Mouse (Mus musculus): ENCODE data around the gene Eps15l1.

The Eps15l1 gene

GRCm38 (mm10) chr8:72319921-72320802, 101.1 kb downstream of the Eps15l1 start:
- DNase-seq (ENCODE audit: low spot score in 2 of 2), result no peak

GRCm38 (mm10) chr8:72319397-72319796, 101.9 kb downstream of the Eps15l1 start:
- DNase-seq (ENCODE audit: low spot score in 2 of 2), result peak in 1 of 2 experiments; percentile 33

GRCm38 (mm10) chr8:72318801-72319322, 102.4 kb downstream of the Eps15l1 start, which contains the start of gene Klf2:
Gene Klf2 (plus strand): TSS chr8:72319033.
- DNase-seq (ENCODE audit: low spot score in 2 of 2), result peak; percentile 96 to 97

GRCm38 (mm10) chr8:72317741-72318301, 103.4 kb downstream of the Eps15l1 start:
- no peak for DNase-seq (ENCODE audit: low spot score in 2 of 2)

- DNase-seq (ENCODE audit: low spot score in 2 of 2), result no peak
Measured at GRCm38 (mm10) chr8:72316053-72316695, 105.1 kb downstream of the Eps15l1 start.

GRCm38 (mm10) chr8:72312926-72313518, 108.2 kb downstream of the Eps15l1 start:
- DNase-seq (ENCODE audit: low spot score in 2 of 2), result no peak

- DNase-seq (ENCODE audit: low spot score in 2 of 2), result peak in 1 of 2 experiments; percentile 43
Measured at GRCm38 (mm10) chr8:72310849-72311506, 110.3 kb downstream of the Eps15l1 start.

- DNase-seq (ENCODE audit: low spot score in 2 of 2), result no peak
Measured at GRCm38 (mm10) chr8:72308276-72308675, 113.0 kb downstream of the Eps15l1 start.

GRCm38 (mm10) chr8:72306913-72307312, 114.3 kb downstream of the Eps15l1 start:
- DNase-seq (ENCODE audit: low spot score in 2 of 2), result no peak

GRCm38 (mm10) chr8:72305210-72305905, 115.9 kb downstream of the Eps15l1 start, which contains the start of gene Gm10282:
Gene Gm10282 (minus strand): TSS chr8:72305260.
- no peak for DNase-seq (ENCODE audit: low spot score in 2 of 2)

GRCm38 (mm10) chr8:72303633-72304032, 117.6 kb downstream of the Eps15l1 start:
- DNase-seq (ENCODE audit: low spot score in 2 of 2), result peak in 1 of 2 experiments; percentile 59

GRCm38 (mm10) chr8:72302986-72303612, 118.2 kb downstream of the Eps15l1 start:
- no peak for DNase-seq (ENCODE audit: low spot score in 2 of 2)

GRCm38 (mm10) chr8:72301497-72301896, 119.8 kb downstream of the Eps15l1 start:
- DNase-seq (ENCODE audit: low spot score in 2 of 2), result no peak

GRCm38 (mm10) chr8:72300654-72301400, 120.4 kb downstream of the Eps15l1 start:
- DNase-seq (ENCODE audit: low spot score in 2 of 2), result no peak

GRCm38 (mm10) chr8:72298928-72299327, 122.3 kb downstream of the Eps15l1 start:
- no peak for DNase-seq (ENCODE audit: low spot score in 2 of 2)

- DNase-seq (ENCODE audit: low spot score in 2 of 2), result no peak
Measured at GRCm38 (mm10) chr8:72296561-72296960, 124.7 kb downstream of the Eps15l1 start.

- DNase-seq (ENCODE audit: low spot score in 2 of 2), result peak; percentile 73 to 77
Measured at GRCm38 (mm10) chr8:72295679-72296078, 125.6 kb downstream of the Eps15l1 start.

- DNase-seq (ENCODE audit: low spot score in 2 of 2), result no peak
Measured at GRCm38 (mm10) chr8:72295125-72295524, 126.1 kb downstream of the Eps15l1 start.

GRCm38 (mm10) chr8:72293309-72293708, 128.0 kb downstream of the Eps15l1 start:
- no peak for DNase-seq (ENCODE audit: low spot score in 2 of 2)
